Mouse (Mus musculus): Measurements from ENCODE around the gene Dnlz.
A peak's percentile ranks its signal among the peaks of the same experiment; 100 is the strongest.

The Dnlz gene

DNA sequence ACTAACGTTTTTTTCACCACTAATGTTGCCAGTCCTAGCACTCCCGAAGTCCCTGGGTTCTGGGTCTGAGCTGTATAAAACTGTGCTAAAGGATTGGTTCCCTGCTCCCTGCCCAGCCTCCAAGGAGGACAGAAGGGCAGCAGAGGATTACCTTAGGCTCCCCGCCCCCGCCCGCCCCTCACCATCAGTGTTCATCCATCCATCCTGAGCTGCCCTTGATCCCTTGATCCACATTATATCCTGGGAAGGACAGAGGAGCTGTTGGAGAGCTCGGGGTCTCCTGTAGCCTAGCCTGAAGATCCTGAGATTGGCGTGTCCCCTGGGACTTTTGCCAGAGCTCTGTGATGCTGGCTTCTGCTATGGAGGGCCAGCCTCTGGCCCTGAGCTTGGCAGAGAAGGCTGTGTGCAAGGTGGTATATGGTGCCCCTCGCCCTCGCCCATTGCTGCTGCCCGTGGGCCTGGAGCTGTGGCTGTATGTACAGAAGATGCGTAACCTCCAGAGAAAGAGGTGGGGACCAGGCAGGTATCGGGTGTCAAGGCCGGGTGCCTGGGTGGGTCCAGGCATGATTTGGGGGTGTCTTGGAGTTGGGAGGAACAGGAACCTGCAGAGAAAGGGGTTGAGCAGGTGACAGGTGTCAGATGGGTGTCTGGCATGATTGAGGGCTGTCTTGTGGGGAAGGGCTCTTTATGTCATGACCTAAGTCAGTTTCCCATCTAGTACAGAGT is 32.2 kb downstream of the Dnlz start:
- DNase-seq, result peak; percentile 37 to 52

DNA sequence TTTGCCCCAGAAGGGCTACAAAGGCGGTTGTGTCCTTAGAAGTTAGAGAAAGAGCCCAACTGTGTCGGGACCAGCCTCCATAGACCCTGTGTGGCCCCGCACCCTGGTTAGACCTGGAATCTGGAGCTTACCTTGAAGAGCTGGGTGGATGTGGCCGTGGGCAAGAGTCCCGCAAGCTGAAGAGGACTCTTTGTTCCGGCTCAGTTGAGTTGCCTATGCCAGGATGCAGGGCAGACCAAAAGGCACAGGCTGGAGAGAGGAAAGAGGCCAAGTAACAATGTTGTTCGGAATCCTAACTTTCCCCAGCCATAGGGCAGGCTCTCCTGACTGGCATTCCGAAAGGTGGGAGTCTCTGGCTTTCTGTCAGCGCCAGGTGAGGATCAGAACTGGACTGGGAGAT is 32.8 kb downstream of the Dnlz start:
- peak; percentile 64 for DNase-seq

DNA sequence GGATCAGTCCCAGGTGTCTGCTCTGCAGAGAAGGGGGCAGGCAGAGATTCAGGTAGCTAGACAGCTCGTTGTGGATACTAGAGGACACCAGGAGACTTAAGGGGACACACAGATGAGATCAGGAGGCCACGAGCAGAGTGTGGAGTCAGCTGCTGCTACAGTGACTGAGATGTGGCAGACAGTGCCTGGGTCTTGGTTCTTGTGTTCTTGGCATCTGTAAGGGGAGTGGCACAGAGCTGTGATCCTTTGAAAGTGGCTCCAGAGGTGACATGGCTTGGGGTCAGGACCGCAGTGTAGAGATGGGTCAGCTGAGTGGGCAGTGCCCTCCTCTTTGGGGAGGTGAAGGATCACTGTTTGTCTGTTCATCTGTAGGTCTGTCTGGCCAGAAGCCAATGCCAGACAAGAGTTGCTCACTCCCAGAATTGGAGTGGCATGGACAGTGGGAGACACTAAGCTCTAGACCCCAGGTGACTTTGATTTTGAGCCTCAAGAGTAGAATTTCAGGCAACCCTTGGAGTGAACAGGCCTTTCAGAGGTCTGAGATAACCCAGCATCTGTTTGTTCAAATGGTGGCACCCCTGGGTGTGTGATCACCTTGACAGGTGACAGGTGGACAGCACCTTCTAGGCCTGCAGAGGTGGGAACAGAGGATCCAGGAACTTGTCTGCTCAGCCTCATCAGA is 33.8 kb downstream of the Dnlz start:
- peak; percentile 35 to 38 for DNase-seq

DNA sequence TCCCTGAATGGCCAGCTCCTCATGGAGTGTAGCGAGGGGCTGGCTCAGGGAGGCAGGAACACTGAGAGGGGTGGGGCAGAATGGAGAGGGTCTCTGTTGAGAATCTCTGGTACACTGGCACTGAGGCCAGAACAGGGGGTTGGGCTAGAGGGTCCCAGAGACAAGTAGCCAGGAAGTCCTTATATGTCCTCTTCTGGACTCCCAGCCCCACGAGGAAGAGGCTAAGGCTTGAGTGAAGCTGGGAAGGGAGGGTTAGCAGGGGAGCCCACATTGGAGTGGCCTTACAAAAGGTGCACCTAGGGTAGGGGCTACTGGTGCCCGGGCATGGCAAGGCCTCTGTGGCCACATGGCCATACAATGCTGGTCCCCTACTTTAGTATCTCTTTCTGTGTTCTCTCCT is 34.5 kb downstream of the Dnlz start:
- DNase-seq, result peak in 1 of 2 experiments; percentile 29

DNA sequence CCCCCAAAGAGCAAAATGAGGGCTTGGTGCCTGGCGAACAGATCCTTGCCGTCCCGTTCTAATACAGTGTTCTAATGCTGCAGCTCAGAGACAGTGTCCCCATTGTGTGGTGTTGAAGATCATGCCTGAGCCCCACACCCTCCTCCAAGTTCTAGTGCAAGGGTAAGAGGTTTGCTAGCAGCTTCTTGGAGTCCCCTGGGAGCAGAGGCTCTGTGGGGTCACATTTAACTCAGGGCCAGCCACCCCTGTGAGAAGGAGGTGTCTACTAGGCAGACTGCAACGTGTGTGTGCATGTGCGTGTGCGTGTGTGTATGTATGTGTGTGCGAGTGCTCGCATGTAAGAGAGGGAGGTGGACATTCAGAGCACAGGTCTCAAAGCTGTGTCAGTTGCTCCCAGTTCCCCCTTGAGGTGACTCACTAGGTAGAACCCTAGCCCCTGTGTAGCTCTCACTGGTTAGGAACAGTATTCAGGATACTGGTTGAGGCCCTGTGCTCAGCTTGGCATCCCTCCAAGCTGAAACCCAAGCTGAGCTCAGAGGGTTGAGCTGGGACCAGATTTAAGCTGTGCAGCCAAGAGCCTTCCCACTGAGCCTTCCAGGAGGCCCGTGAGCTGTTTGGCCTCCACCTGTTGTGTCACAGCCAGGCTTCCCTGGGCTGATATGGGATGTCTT is 35.2 kb downstream of the Dnlz start:
- peak; percentile 71 for DNase-seq

DNA sequence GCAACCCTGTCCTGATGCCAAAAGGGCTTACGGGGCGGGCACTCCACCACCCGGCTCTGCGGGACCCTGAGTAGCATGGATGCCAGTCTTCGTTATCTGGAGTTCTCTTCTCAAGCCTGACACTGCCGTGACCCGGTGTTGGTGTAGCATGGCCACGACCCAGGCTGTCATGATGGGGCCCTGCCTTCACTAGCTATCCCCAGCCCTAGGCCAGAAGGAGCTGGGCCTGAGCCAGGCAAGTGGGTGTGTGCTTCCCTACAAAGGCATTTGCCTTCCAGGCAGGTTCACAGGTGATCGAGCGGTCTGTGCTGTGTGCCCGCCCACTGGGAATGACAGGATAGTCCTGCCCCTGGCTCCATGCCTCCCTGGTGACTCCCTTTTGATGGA is 36.0 kb downstream of the Dnlz start:
- peak; percentile 86 to 91 for DNase-seq

DNA sequence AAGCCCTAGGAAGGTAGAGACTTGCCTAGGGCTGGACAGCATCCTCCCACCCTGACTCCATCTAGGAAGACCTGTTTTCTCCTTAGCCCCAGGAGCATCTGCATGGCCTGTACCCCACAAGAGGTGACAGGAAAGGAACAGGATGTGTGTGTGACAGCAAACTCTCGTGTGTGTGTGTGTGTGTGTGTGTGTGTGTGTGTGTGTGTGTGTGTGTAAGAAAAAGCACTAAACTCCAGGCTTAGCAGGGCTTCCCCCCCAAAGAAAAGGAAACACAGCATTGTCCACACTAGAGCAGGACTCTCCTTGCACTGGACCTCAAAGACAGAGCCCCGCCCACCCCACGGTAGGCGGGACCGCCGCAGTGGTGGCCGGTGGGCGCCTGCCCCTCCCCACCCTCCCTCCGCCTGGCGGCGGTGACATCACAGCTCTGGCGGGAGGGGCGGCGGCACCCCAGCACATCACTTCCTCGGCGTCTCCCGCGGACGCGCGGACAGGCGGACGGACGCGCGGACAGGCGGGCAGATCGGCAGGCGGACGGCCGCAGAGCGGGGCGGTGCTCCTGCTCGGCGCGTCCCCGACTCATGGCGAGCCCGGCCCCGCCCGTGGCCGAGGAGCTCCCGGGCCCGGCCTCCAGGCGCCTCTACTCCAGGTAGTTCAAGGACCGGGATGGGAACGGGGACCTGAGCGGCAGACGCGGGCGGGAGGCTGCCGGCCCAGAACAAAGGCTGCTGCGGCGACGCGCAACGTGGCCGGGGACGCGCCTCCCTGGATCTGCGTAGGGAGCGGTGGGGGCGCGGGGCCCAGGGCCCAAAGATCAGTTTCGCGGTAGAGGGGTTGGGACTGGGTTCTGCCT is 36.6 kb downstream of the Dnlz start, which contains the start of gene Gpsm1:
Gpsm1 (plus strand) TSS at position 444 of the 853 bp plus-strand sequence.
- peak; percentile 88 to 93 for DNase-seq

DNA sequence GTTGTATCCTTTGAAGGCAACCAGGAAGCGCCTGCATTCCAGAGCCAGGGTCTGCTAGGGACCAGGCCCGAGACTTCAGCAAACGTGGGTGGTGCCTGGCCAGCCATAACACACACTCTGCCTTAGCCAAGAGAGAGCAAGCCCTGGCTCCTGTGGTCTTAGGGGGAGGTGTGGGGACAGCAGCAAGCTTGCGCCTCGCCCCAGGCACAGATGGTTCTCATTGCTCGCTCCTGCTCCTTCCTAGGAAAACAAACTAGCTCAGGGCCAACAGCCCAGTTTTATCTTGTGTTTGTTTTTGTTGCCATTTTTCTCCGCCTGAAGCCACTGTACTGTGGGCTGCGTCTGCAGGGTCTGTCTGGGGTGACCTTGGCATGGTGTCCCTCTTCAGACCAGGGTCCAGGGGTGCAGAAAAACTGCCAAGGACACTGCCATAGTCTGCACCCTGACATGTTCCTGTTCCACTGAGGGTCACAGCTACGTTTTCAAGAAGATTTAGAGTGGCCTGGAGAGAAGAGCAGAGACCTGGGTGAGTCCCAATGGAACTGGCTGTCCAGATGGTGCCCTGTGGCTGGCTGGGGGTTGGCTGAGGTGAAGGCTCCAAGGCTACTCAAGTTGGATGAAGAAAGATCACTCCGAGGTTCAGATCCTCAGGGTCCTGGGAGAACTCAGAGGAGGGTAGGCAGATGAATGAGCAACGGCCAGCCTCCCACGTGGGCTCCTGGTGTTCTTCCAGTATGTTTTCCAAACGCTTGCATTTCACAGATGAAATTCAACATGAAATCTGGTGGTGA is 37.4 kb downstream of the Dnlz start:
- peak; percentile 87 to 88 for DNase-seq

DNA sequence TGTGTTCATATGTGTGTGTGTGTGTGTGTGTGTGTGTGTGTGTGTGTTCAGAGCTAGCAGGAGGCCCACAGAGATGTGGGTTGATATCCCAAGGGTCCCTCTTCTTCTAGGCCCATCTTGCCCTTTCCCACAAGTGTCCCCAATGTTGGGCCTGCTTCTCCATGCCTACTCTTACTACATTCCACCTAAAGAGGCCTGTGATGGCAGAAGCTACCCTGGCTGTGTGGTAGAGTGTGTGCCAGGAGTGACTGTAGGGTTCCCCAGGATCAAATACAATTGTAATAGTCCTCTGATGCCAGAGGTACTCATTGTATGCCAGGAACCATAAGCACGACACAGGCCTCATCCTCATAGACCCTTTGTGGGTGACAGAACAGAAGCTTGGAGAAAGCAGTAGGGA is 38.5 kb downstream of the Dnlz start:
- peak in 1 of 2 experiments; percentile 14 for DNase-seq

DNA sequence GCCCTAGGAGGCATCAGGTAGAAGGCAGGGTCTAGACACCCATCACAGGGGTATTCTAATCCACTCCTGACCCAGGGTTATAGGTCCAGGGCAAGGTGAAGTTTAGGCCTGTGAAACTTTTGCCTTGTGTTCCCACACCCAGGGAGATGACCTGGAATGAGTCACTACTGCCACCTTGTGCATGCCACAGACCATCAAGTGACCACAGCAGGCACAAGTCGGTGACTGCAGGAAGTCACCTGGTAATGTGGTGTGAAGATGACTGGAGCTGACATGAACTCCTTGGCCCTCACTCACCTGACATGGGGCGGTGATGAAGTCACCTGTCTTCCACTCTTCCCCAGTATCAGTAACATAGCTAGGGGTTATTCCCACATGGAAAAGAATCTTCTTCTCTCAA is 39.1 kb downstream of the Dnlz start:
- DNase-seq, result peak; percentile 50 to 64

DNA sequence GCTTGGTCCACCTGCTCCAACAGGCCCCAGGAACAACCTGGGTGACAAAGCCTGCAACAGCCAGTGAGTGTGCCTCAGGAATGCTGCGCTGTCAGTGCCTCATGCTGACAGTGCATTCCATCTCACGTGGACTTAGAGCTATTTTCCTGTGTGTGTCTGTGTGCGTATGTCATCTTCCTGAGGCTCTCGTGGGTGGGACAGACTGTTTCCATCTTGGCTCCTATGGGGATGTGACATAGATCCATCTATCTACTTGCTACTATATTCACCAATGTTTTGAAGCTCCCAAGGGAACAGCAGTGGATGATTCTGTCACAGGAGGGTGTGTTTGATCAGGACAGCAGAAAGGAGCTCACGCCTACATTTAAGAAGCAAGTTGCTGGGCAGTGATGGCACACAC is 40.0 kb downstream of the Dnlz start:
- peak in 1 of 2 experiments; percentile 29 for DNase-seq

DNA sequence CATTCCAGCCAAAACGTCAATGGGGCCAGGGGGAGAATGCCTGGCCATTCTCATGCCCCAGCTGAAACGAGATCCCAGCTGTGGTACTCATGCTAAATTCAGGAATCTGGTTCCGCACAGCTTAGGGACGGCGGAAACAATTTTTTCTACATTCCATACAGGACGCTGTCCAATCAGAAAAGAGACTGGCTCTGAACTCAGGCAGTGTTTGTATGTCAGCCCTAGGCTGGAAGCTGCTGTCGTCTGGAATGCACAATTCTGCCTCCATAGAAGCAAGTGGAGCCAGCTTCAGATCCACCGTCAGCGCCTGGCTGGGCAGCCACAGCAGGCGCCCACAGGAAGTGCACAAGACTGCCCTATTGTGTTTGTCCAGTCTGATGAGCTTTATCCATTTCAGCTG is 42.2 kb downstream of the Dnlz start:
- DNase-seq, result peak in 1 of 2 experiments; percentile 12

DNA sequence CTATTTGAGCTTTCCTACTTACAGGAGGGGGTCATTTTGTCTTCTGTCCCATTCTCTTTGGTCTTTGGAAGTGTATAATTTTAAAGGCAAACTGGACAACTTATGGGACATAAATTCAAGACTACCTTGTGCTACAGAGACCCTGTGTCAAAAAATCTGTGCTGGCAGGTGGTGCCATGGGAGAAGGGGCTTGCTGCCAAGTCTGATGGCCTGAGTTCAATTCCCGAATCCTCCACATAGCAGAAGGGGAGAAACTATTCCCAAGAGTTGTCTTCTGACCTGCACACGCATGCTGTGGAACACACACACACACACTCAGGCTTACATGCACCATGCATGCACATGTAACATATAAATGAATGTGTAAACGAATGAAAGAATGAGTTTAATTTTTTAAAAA is 45.2 kb downstream of the Dnlz start:
- DNase-seq, result no peak

DNA sequence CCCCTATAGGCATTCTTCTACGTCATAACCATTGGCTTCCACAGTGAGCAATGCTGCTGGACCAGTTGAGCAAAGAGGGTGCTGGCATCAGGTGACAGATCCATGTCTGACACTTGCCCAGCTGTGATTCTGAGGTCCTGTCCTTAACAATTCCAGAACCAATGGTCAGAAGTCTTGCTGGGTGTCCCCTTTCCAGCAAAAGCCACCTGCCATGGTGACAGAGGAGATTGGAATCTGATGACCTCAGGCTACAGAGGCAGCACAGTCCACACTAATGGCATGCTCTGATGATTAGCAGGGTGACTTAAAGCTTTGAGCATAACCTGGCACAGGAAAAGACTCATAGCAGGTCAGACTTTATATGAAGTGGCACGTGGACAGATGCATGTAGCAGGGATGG is 46.4 kb downstream of the Dnlz start:
- no peak for DNase-seq

DNA sequence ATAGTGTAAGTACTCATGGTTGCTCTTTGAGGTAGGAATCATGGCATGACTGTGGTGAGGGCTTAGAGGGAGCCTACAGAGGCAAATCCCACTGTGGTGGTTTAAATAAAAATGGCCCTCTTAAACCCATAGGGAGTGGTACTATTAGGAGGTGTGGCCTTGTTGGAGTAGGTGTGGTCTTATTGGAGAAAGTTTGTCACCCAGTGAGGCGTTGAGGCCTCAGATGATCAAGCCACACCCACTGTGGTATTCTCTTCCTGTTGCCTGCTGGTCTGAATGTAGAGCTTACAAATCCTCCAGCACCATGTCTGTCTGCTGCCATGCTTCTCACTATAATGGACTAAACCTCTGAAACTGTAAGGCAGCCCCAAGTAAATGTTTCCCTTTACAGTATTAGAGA is 47.2 kb downstream of the Dnlz start:
- DNase-seq, result no peak

DNA sequence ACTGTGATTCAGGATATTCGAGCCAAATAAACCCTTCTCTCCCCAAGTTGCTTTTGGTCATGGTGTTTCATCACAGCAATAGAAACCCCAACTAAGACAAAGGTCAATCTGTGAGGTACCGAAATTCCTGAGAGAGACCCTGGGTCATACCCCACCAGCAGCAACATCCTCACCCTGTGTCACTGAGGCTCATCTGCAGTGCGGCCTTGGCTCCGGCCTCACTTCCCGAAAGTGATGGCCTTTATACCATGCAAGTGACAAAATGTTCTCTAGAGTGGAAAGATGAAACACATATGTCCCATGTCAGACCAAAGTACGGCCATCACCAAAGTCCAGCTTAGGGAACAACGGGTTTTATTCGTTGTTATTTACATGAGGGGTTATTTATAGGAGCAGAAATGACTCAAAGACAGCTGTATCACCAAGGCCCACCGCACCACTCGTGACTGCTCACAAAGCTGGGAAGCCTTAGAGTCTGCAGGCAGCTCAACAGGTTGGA is 49.9 kb downstream of the Dnlz start:
- DNase-seq, result no peak

DNA sequence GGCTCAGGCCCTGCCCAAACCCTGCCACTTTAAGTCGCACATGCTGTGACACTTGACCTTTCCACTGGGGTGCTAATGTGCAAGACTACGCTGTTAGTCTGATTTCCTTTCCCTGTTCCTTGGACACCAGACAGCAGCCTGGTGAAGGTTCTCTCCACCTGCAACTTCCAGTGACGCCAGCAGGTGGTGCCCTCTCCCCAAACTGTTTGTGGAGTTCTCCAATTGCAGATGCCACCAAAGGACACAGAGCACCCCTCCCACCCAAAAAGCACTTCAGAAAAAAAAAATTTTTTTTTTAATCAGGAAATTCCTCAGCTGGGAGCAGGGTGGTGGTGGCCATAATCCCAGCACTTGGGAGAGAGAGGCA is 51.1 kb downstream of the Dnlz start:
- peak; percentile 96 for DNase-seq

DNA sequence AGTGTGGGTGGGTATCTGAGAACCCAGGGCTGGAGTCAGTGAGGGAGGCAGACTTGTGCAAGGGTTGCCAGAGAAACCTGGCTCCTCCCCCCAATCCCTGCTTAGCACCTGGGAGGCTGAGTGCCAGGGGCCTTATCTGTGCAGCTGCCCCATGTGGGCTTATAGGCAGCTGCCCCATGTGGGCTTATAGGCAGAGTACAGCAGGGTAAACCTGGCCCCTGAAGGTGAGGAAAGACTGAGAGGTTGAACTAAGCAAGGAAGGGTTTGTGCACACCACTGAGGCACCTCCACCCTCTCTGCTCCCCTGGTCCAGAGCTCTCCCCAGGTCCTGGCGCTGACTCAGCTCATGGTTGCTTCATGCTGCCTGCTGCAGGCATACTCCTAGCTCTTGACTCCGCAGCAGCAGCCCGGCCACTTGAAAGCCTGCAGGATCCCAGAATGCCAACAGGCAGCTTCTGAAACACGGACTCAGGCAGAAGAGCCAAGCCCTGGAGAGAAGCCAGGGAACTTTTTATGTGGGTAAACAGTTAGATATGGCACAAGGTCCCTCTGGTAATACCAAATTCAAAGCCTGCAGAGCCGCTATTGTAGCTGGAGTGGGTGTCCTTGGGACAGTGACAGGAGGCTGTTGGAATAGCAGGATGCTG is 51.6 kb downstream of the Dnlz start:
- DNase-seq, result peak; percentile 65 to 68

DNA sequence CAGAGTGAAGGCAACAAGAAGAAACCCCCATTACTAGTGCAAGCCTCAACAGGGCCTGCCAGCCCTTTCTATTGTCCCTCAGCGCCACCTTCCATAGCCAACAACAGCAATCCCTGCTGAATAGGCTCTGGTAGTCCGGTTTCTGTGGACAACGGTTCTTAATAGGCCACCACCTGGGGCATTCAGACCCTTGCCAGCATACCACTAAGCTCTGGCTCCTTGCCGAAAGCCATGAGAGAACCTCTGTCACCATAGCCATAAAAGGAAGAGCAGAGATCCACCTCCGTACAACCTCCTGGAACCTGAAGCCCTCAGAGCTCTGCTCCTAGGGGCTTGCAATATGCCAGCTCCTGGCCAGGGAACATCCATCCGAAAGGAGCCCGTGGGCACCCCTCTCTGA is 52.6 kb downstream of the Dnlz start:
- DNase-seq, result peak; percentile 67 to 74

DNA sequence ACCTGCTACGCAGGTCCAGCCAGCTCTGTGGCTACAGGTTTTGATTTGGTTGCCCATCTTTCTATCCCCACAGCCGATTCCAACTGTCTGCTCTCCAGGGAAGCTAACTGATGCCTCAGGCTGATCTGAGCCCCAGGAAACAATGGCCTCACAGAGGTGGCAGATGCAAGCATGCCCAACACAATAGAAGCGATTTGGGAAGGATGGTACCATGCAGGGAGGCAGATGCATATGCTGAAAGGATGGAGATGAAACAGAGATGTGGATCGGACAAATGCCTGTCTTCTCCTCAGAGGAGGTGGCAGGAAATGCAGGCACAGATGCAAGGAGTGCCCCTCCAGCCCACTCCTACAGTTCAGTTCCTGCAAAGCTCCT is 53.1 kb downstream of the Dnlz start:
- no peak for DNase-seq

DNA sequence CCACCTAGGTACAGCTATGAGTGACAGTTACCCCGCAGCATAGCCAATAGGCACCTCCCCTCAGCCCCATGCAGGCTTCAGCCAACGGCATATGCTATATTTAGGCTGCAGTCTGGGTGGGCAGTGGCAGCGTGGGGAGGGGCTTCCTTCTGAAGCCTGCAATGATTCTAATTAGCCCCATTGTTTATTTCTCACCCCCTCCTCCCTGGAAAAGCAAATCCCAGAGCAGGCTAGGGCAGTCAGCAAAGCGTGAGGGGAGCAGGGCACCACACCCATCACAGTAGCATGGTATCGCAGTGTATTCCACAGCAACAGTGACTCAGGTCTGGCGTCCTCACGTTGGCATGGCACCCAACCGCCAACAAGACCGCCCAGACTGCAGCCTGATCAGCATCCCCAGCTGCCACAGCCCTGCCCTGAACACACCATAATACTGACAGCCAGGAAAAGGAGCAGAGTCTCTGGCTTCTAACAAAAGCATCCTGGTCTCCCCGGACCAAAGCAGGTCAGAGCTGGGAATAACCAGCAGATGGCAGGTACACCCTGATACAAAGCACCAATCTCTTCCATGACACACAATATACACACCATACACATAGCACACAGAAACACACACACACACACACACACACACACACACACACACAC is 53.6 kb downstream of the Dnlz start:
- DNase-seq, result peak; percentile 66 to 67
